Mouse (Mus musculus) Muller cell, postnatal 12 days (primary cell): ENCODE results near the gene Naa25.

ENCODE experiments used
- DNase-seq: peaks from one replicate; pipeline ENCODE4 v3.0.0-alpha.2; 2015; ENCODE audit errors: inconsistent ontology term

Gene Naa25

GRCm38 (mm10) chr5:121393402-121393801 is 4.3 kb upstream of the Naa25 start:
- no peak for DNase-seq

- DNase-seq, result no peak
Measured at GRCm38 (mm10) chr5:121395621-121396020, 2.1 kb upstream of the Naa25 start.

GRCm38 (mm10) chr5:121398146-121398964 is 619 bp downstream of the Naa25 start:
- no peak for DNase-seq

GRCm38 (mm10) chr5:121398965-121399462 is 1.3 kb downstream of the Naa25 start:
- no peak for DNase-seq

- DNase-seq, result no peak
Measured at GRCm38 (mm10) chr5:121399540-121399939, 1.8 kb downstream of the Naa25 start.

GRCm38 (mm10) chr5:121400064-121400463 is 2.3 kb downstream of the Naa25 start:
- DNase-seq, result no peak

GRCm38 (mm10) chr5:121400849-121401248 is 3.1 kb downstream of the Naa25 start:
- peak; percentile 31 for DNase-seq

- DNase-seq, result no peak
Measured at GRCm38 (mm10) chr5:121407856-121408255, 10.1 kb downstream of the Naa25 start.

GRCm38 (mm10) chr5:121410975-121411374 is 13.2 kb downstream of the Naa25 start:
- no peak for DNase-seq

GRCm38 (mm10) chr5:121420721-121421120 is 23.0 kb downstream of the Naa25 start:
- DNase-seq, result no peak

- DNase-seq, result no peak
Measured at GRCm38 (mm10) chr5:121422787-121423186, 25.1 kb downstream of the Naa25 start.

- no peak for DNase-seq
Measured at GRCm38 (mm10) chr5:121423297-121423696, 25.6 kb downstream of the Naa25 start.

- no peak for DNase-seq
Measured at GRCm38 (mm10) chr5:121428954-121429353, 31.2 kb downstream of the Naa25 start.

- no peak for DNase-seq
Measured at GRCm38 (mm10) chr5:121438131-121438530, 40.4 kb downstream of the Naa25 start.

GRCm38 (mm10) chr5:121438756-121439155 is 41.0 kb downstream of the Naa25 start:
- no peak for DNase-seq

- no peak for DNase-seq
Measured at GRCm38 (mm10) chr5:121443548-121443947, 45.8 kb downstream of the Naa25 start.

GRCm38 (mm10) chr5:121444870-121445269 is 47.1 kb downstream of the Naa25 start:
- DNase-seq, result no peak

GRCm38 (mm10) chr5:121448450-121448849 is 50.7 kb downstream of the Naa25 start:
- peak; percentile 8 for DNase-seq

- DNase-seq, result peak; percentile 35
Measured at GRCm38 (mm10) chr5:121449976-121450375, 52.2 kb downstream of the Naa25 start.

GRCm38 (mm10) chr5:121450476-121450875 is 52.7 kb downstream of the Naa25 start:
- DNase-seq, result no peak

- DNase-seq, result no peak
Measured at GRCm38 (mm10) chr5:121451203-121451602, 53.5 kb downstream of the Naa25 start.

- DNase-seq, result peak; percentile 75
Measured at GRCm38 (mm10) chr5:121451644-121452025, 53.9 kb downstream of the Naa25 start, which contains the start of gene Tmem116. Gene Tmem116 (plus strand): TSS chr5:121451893.
